Mouse (Mus musculus): Measurements from ENCODE around the gene Rasd1. TPM values are rescaled to one million over a fixed set of nuclear protein-coding genes. Genes with fewer than 3 reads are reported as not detected.
A peak's percentile ranks its signal among the peaks of the same experiment; 100 is the strongest.

Gene Rasd1
- polyA plus RNA-seq, 1 experiment, result 3.0 TPM

GRCm38 (mm10) chr11:59941391-59941790 is 23.4 kb downstream of the Rasd1 start:
- H3K4me1 ChIP-seq (ENCODE audit: control insufficient read depth, insufficient read depth, low read length), result no peaks in the 10 kb centered on the region
- no peak for DNase-seq
- H3K4me3 ChIP-seq (replicated peaks; ENCODE audit: extremely low read depth, low read depth, low read length), result no peak overlapping the region
- 7% methylated on average over 3 of the region's 3 CpGs for WGBS
- TF ChIP-seq CTCF (IDR thresholded peaks at IDR 0.05; ENCODE audit: insufficient read depth, low read length), result no peak
- TF ChIP-seq POLR2A (IDR thresholded peaks at IDR 0.05; ENCODE audit: borderline replicate concordance, extremely low read depth, low read depth, low read length), result no peak

- TF ChIP-seq CTCF (IDR thresholded peaks at IDR 0.05; ENCODE audit: insufficient read depth, low read length) (no peak), POLR2A (IDR thresholded peaks at IDR 0.05; ENCODE audit: borderline replicate concordance, extremely low read depth, low read depth, low read length) (no peak)
- no peak for DNase-seq
- H3K4me3 ChIP-seq (replicated peaks; ENCODE audit: extremely low read depth, low read depth, low read length), result no peak overlapping the region
- H3K4me1 ChIP-seq (ENCODE audit: control insufficient read depth, insufficient read depth, low read length), result no peaks in the 10 kb centered on the region
- WGBS, result 57% methylated on average over 3 of the region's 3 CpGs
These were observed 24.1 kb downstream of the Rasd1 start for GRCm38 (mm10) chr11:59940645-59941044.

GRCm38 (mm10) chr11:59939821-59940220 is 24.9 kb downstream of the Rasd1 start:
- DNase-seq, result no peak
- Histone ChIP-seq H3K4me3 (replicated peaks; ENCODE audit: extremely low read depth, low read depth, low read length) (no peak overlapping the region), H3K4me1 (ENCODE audit: control insufficient read depth, insufficient read depth, low read length) (no peaks in the 10 kb centered on the region)
- WGBS, result 88% methylated on average over 1 of the region's 1 CpGs
- TF ChIP-seq POLR2A (IDR thresholded peaks at IDR 0.05; ENCODE audit: borderline replicate concordance, extremely low read depth, low read depth, low read length) (no peak), CTCF (IDR thresholded peaks at IDR 0.05; ENCODE audit: insufficient read depth, low read length) (no peak)

- no peak for DNase-seq
- H3K4me3 ChIP-seq (replicated peaks; ENCODE audit: extremely low read depth, low read depth, low read length), result no peak overlapping the region
- TF ChIP-seq POLR2A (IDR thresholded peaks at IDR 0.05; ENCODE audit: borderline replicate concordance, extremely low read depth, low read depth, low read length), result no peak
- TF ChIP-seq CTCF (IDR thresholded peaks at IDR 0.05; ENCODE audit: insufficient read depth, low read length), result no peak
- WGBS, result 38% methylated on average over 2 of the region's 2 CpGs
- H3K4me1 ChIP-seq (ENCODE audit: control insufficient read depth, insufficient read depth, low read length), result no peaks in the 10 kb centered on the region
These were observed 27.1 kb downstream of the Rasd1 start for GRCm38 (mm10) chr11:59937615-59938014.

- H3K4me1 ChIP-seq (ENCODE audit: control insufficient read depth, insufficient read depth, low read length), result no peaks in the 10 kb centered on the region
- no peak for DNase-seq
- no peak overlapping the region for H3K4me3 ChIP-seq (replicated peaks; ENCODE audit: extremely low read depth, low read depth, low read length)
- WGBS, result 80% methylated on average over 3 of the region's 3 CpGs
- TF ChIP-seq CTCF (IDR thresholded peaks at IDR 0.05; ENCODE audit: insufficient read depth, low read length) (no peak), POLR2A (IDR thresholded peaks at IDR 0.05; ENCODE audit: borderline replicate concordance, extremely low read depth, low read depth, low read length) (no peak)
These were observed 27.7 kb downstream of the Rasd1 start for GRCm38 (mm10) chr11:59937023-59937422.

- Histone ChIP-seq H3K4me3 (replicated peaks; ENCODE audit: extremely low read depth, low read depth, low read length) (no peak overlapping the region), H3K4me1 (ENCODE audit: control insufficient read depth, insufficient read depth, low read length) (no peaks in the 10 kb centered on the region)
- 59% methylated on average over 12 of the region's 12 CpGs for WGBS
- no peak for TF ChIP-seq POLR2A (IDR thresholded peaks at IDR 0.05; ENCODE audit: borderline replicate concordance, extremely low read depth, low read depth, low read length)
- no peak for DNase-seq
These were observed 30.8 kb downstream of the Rasd1 start for GRCm38 (mm10) chr11:59933943-59934342.

- 64% methylated on average over 9 of the region's 9 CpGs for WGBS
- no peak for DNase-seq
- no peak overlapping the region for H3K4me3 ChIP-seq (replicated peaks; ENCODE audit: extremely low read depth, low read depth, low read length)
- no peak for TF ChIP-seq CTCF (IDR thresholded peaks at IDR 0.05; ENCODE audit: insufficient read depth, low read length)
- TF ChIP-seq POLR2A (IDR thresholded peaks at IDR 0.05; ENCODE audit: borderline replicate concordance, extremely low read depth, low read depth, low read length), result no peak
- H3K4me1 ChIP-seq (ENCODE audit: control insufficient read depth, insufficient read depth, low read length), result no peaks in the 10 kb centered on the region
These were observed 32.0 kb downstream of the Rasd1 start for GRCm38 (mm10) chr11:59932560-59933337.

- no peaks in the 10 kb centered on the region for H3K4me1 ChIP-seq (ENCODE audit: control insufficient read depth, insufficient read depth, low read length)
- H3K4me3 ChIP-seq (replicated peaks; ENCODE audit: extremely low read depth, low read depth, low read length), result no peak overlapping the region
- WGBS, result 64% methylated on average over 4 of the region's 4 CpGs
- no peak for DNase-seq
- TF ChIP-seq CTCF (IDR thresholded peaks at IDR 0.05; ENCODE audit: insufficient read depth, low read length) (no peak), POLR2A (IDR thresholded peaks at IDR 0.05; ENCODE audit: borderline replicate concordance, extremely low read depth, low read depth, low read length) (no peak)
These were observed 34.7 kb downstream of the Rasd1 start for GRCm38 (mm10) chr11:59930031-59930430.

GRCm38 (mm10) chr11:59921265-59921664 is 43.5 kb downstream of the Rasd1 start:
- no peak for DNase-seq
- no peak overlapping the region for H3K4me3 ChIP-seq (replicated peaks; ENCODE audit: extremely low read depth, low read depth, low read length)
- H3K4me1 ChIP-seq (ENCODE audit: control insufficient read depth, insufficient read depth, low read length), result peaks cover 3% of the 10 kb centered on the region; the same call in 1 of the 2 replicates
- TF ChIP-seq CTCF (IDR thresholded peaks at IDR 0.05; ENCODE audit: insufficient read depth, low read length) (no peak), POLR2A (IDR thresholded peaks at IDR 0.05; ENCODE audit: borderline replicate concordance, extremely low read depth, low read depth, low read length) (peak; percentile 64; the same call in 1 of the 2 replicates)
- WGBS, result 33% methylated on average over 7 of the region's 7 CpGs

- peaks cover 3% of the 10 kb centered on the region; the same call in 1 of the 2 replicates for H3K4me1 ChIP-seq (ENCODE audit: control insufficient read depth, insufficient read depth, low read length)
- no peak overlapping the region for H3K4me3 ChIP-seq (replicated peaks; ENCODE audit: extremely low read depth, low read depth, low read length)
- TF ChIP-seq POLR2A (IDR thresholded peaks at IDR 0.05; ENCODE audit: borderline replicate concordance, extremely low read depth, low read depth, low read length) (no peak), CTCF (IDR thresholded peaks at IDR 0.05; ENCODE audit: insufficient read depth, low read length) (no peak)
- 55% methylated on average over 5 of the region's 5 CpGs for WGBS
- no peak for DNase-seq
These were observed 44.4 kb downstream of the Rasd1 start for GRCm38 (mm10) chr11:59920331-59920730.
